7 mouse cellular contexts compared by ENCODE assay signal in the genomic region with DNA sequence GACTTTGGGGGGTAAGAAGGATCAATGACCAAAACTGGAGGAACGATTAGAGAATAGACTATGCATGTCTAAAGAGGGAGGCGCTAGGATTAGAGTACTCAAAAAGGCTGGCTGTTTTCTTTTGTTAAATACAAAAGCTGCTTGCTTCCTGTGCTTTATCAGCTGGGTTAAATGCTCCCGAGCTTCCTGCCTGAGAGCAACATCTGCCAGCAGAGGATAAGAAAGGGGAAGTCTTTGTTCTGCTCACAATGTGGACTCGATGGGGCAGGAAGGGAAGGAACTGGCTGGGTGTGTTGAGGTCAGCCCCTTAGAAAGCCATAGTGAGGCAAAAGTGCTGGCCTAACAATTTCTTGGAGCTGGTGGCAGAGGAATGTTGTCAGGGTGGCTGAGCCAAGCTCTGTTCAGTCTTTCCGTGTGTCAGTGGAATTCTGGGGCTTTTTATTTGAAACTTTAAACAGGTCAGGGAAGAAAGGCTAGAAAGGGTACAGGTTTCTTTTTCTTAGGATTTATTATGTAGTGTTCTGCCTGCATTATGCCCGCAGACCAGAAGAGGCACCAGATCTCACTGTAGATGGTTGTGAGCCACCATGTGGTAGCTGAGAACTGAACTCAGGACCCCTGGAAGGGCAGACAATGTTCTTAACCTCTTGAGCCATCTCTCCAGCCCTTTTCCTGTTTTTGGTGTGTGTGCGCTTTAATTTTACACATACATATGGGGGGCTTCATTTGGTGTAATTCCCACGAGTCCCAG. TPM values are rescaled to one million over a fixed set of nuclear protein-coding genes. Genes with fewer than 3 reads are reported as not detected.
DNase-seq lines count a peak whose midpoint lies in the region; ATAC-seq and TF ChIP-seq lines count a peak whose summit lies in the region.

No protein-coding gene starts in this region.

- TF ChIP-seq EP300 in ES-Bruce4 (IDR thresholded peaks at IDR 0.05; ENCODE audit: insufficient read depth, low read depth, low read length), result peak; percentile 100

- no peaks in the 10 kb centered on the region for H3K27me3 ChIP-seq in ES-Bruce4 (ENCODE audit: control insufficient read depth, insufficient read depth, low read length, poor library complexity, severe bottlenecking)
- H3K27me3 ChIP-seq in forebrain, embryonic 15.5 days, result no peaks in the 10 kb centered on the region
- no peaks in the 10 kb centered on the region for H3K27me3 ChIP-seq in hindbrain, postnatal 0 days (ENCODE audit: insufficient read depth, low read length)
- no peaks in the 10 kb centered on the region for H3K27me3 ChIP-seq in lung, embryonic 16.5 days (ENCODE audit: control insufficient read depth, insufficient read depth, low read depth, low read length)
- no peaks in the 10 kb centered on the region for H3K27me3 ChIP-seq in small intestine, adult 2 months (ENCODE audit: control insufficient read depth, insufficient read depth, low read length)

- peak; percentile 100 for DNase-seq in R1 (ENCODE audit: low read depth, low spot score)
- DNase-seq in hindbrain, postnatal 0 days (ENCODE audit: low spot score), result peak; percentile 16

- H3K9ac ChIP-seq in ES-Bruce4 (ENCODE audit: low read depth, poor library complexity, severe bottlenecking), result peak overlapping the region; percentile 46; the same call in 1 of the 2 replicates
- no peak overlapping the region for H3K9ac ChIP-seq in forebrain, embryonic 15.5 days (replicated peaks)
- H3K9ac ChIP-seq in hindbrain, postnatal 0 days (replicated peaks; ENCODE audit: low read length), result no peak overlapping the region
- no peak overlapping the region for H3K9ac ChIP-seq in lung, embryonic 16.5 days (ENCODE audit: low read length)

- H3K4me2 ChIP-seq in forebrain, embryonic 15.5 days (replicated peaks), result no peak overlapping the region
- no peak overlapping the region for H3K4me2 ChIP-seq in hindbrain, postnatal 0 days (ENCODE audit: low read depth, low read length)
- no peak overlapping the region for H3K4me2 ChIP-seq in lung, embryonic 16.5 days (ENCODE audit: low read depth, low read length)

- no peak for TF ChIP-seq CTCF in ES-Bruce4 (IDR thresholded peaks at IDR 0.05; ENCODE audit: low read depth, low read length)
- TF ChIP-seq CTCF in hindbrain, postnatal 0 days (IDR thresholded peaks at IDR 0.05; ENCODE audit: low read depth), result peak; percentile 45
- peak; percentile 5; the same call in 1 of the 2 replicates for TF ChIP-seq CTCF in small intestine, adult 2 months (IDR thresholded peaks at IDR 0.05; ENCODE audit: extremely low read depth, insufficient read length, insufficient replicate concordance, low read depth, low read length)

- H3K4me1 ChIP-seq in ES-Bruce4 (ENCODE audit: control insufficient read depth, insufficient read depth, low read length), result peaks cover 11% of the 10 kb centered on the region
- no peaks in the 10 kb centered on the region for H3K4me1 ChIP-seq in forebrain, embryonic 15.5 days
- H3K4me1 ChIP-seq in hindbrain, postnatal 0 days (ENCODE audit: insufficient read depth, low read length), result no peaks in the 10 kb centered on the region
- H3K4me1 ChIP-seq in lung, embryonic 16.5 days (replicated peaks; ENCODE audit: control insufficient read depth, insufficient read depth, low read length), result no peaks in the 10 kb centered on the region
- H3K4me1 ChIP-seq in small intestine, adult 2 months (ENCODE audit: control insufficient read depth, insufficient read depth, insufficient read length, low read length), result no peaks in the 10 kb centered on the region

- ATAC-seq in forebrain, embryonic 15.5 days (replicated peaks), result 0 out of 2 replicates have a peak, but pooled peaks have one; percentile 34
- peak; percentile 19; the same call in 1 of the 2 replicates for ATAC-seq in hindbrain, postnatal 0 days
- peak; percentile 88 for ATAC-seq in lung, embryonic 16.5 days (ENCODE audit: low read depth)
- no peak for ATAC-seq in activated CD4-positive, CD25-positive, alpha-beta regulatory T cell, adult 4 months

- H3K4me3 ChIP-seq in ES-Bruce4 (ENCODE audit: low read depth, low read length), result no peak overlapping the region
- no peak overlapping the region for H3K4me3 ChIP-seq in forebrain, embryonic 15.5 days
- H3K4me3 ChIP-seq in hindbrain, postnatal 0 days (ENCODE audit: low read length), result no peak overlapping the region
- H3K4me3 ChIP-seq in lung, embryonic 16.5 days (ENCODE audit: low read length), result no peak overlapping the region
- no peak overlapping the region for H3K4me3 ChIP-seq in small intestine, adult 2 months (ENCODE audit: low read depth, low read length)

- TF ChIP-seq POLR2A in ES-Bruce4 (IDR thresholded peaks at IDR 0.05; ENCODE audit: insufficient read depth, low read length), result no peak
- no peak for TF ChIP-seq POLR2A in small intestine, adult 2 months (IDR thresholded peaks at IDR 0.05; ENCODE audit: low read depth, low read length)

- WGBS in forebrain, embryonic 15.5 days, result 36% methylated on average over 8 of the region's 8 CpGs
- WGBS in hindbrain, postnatal 0 days, result 43% methylated on average over 8 of the region's 8 CpGs
- 55% methylated on average over 8 of the region's 8 CpGs for WGBS in lung, embryonic 16.5 days
- WGBS in small intestine, adult 2 months, result 49% methylated on average over 8 of the region's 8 CpGs

- H3K9me3 ChIP-seq in ES-Bruce4 (replicated peaks; ENCODE audit: control insufficient read depth, insufficient read depth, low read length, poor library complexity, severe bottlenecking), result no peaks in the 10 kb centered on the region
- no peaks in the 10 kb centered on the region for H3K9me3 ChIP-seq in forebrain, embryonic 15.5 days
- no peaks in the 10 kb centered on the region for H3K9me3 ChIP-seq in hindbrain, postnatal 0 days (ENCODE audit: low read length)
- H3K9me3 ChIP-seq in lung, embryonic 16.5 days (ENCODE audit: control insufficient read depth, low read length), result no peaks in the 10 kb centered on the region

- H3K27ac ChIP-seq in ES-Bruce4 (ENCODE audit: insufficient read depth, low read length), result peak overlapping the region; percentile 99
- H3K27ac ChIP-seq in forebrain, embryonic 15.5 days (replicated peaks), result peak overlapping the region; percentile 19; the same call in 1 of the 2 replicates
- H3K27ac ChIP-seq in hindbrain, postnatal 0 days, result peak overlapping the region; percentile 65; the same call in 1 of the 2 replicates
- H3K27ac ChIP-seq in lung, embryonic 16.5 days (ENCODE audit: low read length), result peak overlapping the region; percentile 77
- H3K27ac ChIP-seq in small intestine, adult 2 months (ENCODE audit: insufficient read depth, low read depth, low read length), result no peak overlapping the region

- peaks cover 59% of the 10 kb centered on the region for H3K36me3 ChIP-seq in ES-Bruce4 (ENCODE audit: control insufficient read depth, insufficient read depth, low read length, poor library complexity, severe bottlenecking)
- peaks cover 61% of the 10 kb centered on the region for H3K36me3 ChIP-seq in forebrain, embryonic 15.5 days
- peaks cover 27% of the 10 kb centered on the region; the same call in 1 of the 2 replicates for H3K36me3 ChIP-seq in hindbrain, postnatal 0 days (ENCODE audit: insufficient read depth, low read length)
- peaks cover 53% of the 10 kb centered on the region for H3K36me3 ChIP-seq in lung, embryonic 16.5 days (ENCODE audit: control insufficient read depth, insufficient read depth, low read length)
- H3K36me3 ChIP-seq in small intestine, adult 2 months (ENCODE audit: control insufficient read depth, insufficient read depth, low read length), result peaks cover 63% of the 10 kb centered on the region

RNA-seq across cellular contexts. Expression of gene Cep68, which starts 17.9 kb away (rescaled TPM):
- polyA plus RNA-seq in ES-Bruce4 (2011; ENCODE audit: insufficient read depth, insufficient read length, low read depth, missing spikeins), result 38.0 and 40.4 TPM in 2 replicates
- polyA plus RNA-seq in forebrain, embryonic 15.5 days (2015; fragmentation: Nextera tagmentation; extraction: Ambion mirVana), result 26.3 and 28.8 TPM in 2 replicates
- 43.5 and 61.1 TPM in 2 replicates for total RNA-seq in hindbrain, postnatal 0 days (2014; rRNA removed)
- 23.1 and 24.4 TPM in 2 replicates for polyA plus RNA-seq in hindbrain, postnatal 0 days (2015; fragmentation: Nextera tagmentation; extraction: Ambion mirVana)
- 36.8 and 37.0 TPM in 2 replicates for polyA plus RNA-seq in lung, embryonic 16.5 days (2015; fragmentation: Nextera tagmentation; extraction: Ambion mirVana)
- 3.5 and 4.6 TPM in 2 replicates for polyA plus RNA-seq in small intestine, adult 2 months (2012; rRNA removed)
- polyA plus RNA-seq in activated CD4-positive, CD25-positive, alpha-beta regulatory T cell, adult 4 months (2017; shearing (Covaris generic)), result 10 to 100 TPM in 1 of 2 experiments, 1 to 10 TPM in 1; 9.4 to 11.2 TPM

RNA-seq across cellular contexts. Expression of gene Rab1a, which starts 30.1 kb away (rescaled TPM):
- polyA plus RNA-seq in ES-Bruce4 (2011; ENCODE audit: insufficient read depth, insufficient read length, low read depth, missing spikeins), result 396 and 407 TPM in 2 replicates
- 308 and 314 TPM in 2 replicates for polyA plus RNA-seq in forebrain, embryonic 15.5 days (2015; fragmentation: Nextera tagmentation; extraction: Ambion mirVana)
- 92.4 and 100 TPM in 2 replicates for total RNA-seq in hindbrain, postnatal 0 days (2014; rRNA removed)
- 310 TPM in 2 replicates for polyA plus RNA-seq in hindbrain, postnatal 0 days (2015; fragmentation: Nextera tagmentation; extraction: Ambion mirVana)
- polyA plus RNA-seq in lung, embryonic 16.5 days (2015; fragmentation: Nextera tagmentation; extraction: Ambion mirVana), result 261 and 264 TPM in 2 replicates
- 27.7 and 60.0 TPM in 2 replicates for polyA plus RNA-seq in small intestine, adult 2 months (2012; rRNA removed)
- polyA plus RNA-seq in activated CD4-positive, CD25-positive, alpha-beta regulatory T cell, adult 4 months (2017; shearing (Covaris generic)), result 100 to 1,000 TPM in 1 of 2 experiments, 10 to 100 TPM in 1; 98.6 to 135 TPM
